Mouse (Mus musculus): ENCODE results near the gene Cryba2. TPM values are rescaled to one million over a fixed set of nuclear protein-coding genes. Genes with fewer than 3 reads are reported as not detected.

Cryba2 gene
- polyA plus RNA-seq, 1 experiment from 2014 or later = not detected

MicroRNA genes within 50 kb of the gene (microRNA counts, 519-probe panel; counts per million panel counts)
- 236 counts per million, percentile 44 among the panel's probes with 10 or more counts for microRNA mmu-miR-375

Small RNA genes within 50 kb of the gene (microRNA-seq; reads per million reads assigned to microRNA genes)
- 1,077 reads per million, percentile 78 among the genes with 10 or more reads in this experiment for gene Mir375

Other genes with a start within 250 kb of the Cryba2 start
- 12.9 and 17.6 TPM in 2 replicates for gene Ttll4, start 231.4 kb downstream of the Cryba2 start, polyA plus RNA-seq (2015; fragmentation: Nextera tagmentation; extraction: Ambion mirVana)
- 15.3 and 19.0 TPM in 2 replicates for gene Cyp27a1, start 179.6 kb downstream of the Cryba2 start, polyA plus RNA-seq (2015; fragmentation: Nextera tagmentation; extraction: Ambion mirVana)
- 0.25 and 0.35 TPM in 2 replicates for gene Prkag3, start 143.9 kb downstream of the Cryba2 start, polyA plus RNA-seq (2015; fragmentation: Nextera tagmentation; extraction: Ambion mirVana)
- 49.1 and 55.5 TPM in 2 replicates for gene Wnt6, start 121.3 kb downstream of the Cryba2 start, polyA plus RNA-seq (2015; fragmentation: Nextera tagmentation; extraction: Ambion mirVana)
- 5.4 and 6.9 TPM in 2 replicates for gene Wnt10a, start 101.6 kb downstream of the Cryba2 start, polyA plus RNA-seq (2015; fragmentation: Nextera tagmentation; extraction: Ambion mirVana)
- 0.10 and 0.14 TPM in 2 replicates for gene Cdk5r2, start 38.2 kb downstream of the Cryba2 start, polyA plus RNA-seq (2015; fragmentation: Nextera tagmentation; extraction: Ambion mirVana)
- not detected in 2 replicates for gene Fev, start 7.7 kb downstream of the Cryba2 start, polyA plus RNA-seq (2015; fragmentation: Nextera tagmentation; extraction: Ambion mirVana)
- 0.07 TPM in 1 of 2 replicates, not detected in the other for gene Cfap65, start 42.5 kb upstream of the Cryba2 start, polyA plus RNA-seq (2015; fragmentation: Nextera tagmentation; extraction: Ambion mirVana)
- gene Ihh, start 58.5 kb upstream of the Cryba2 start, polyA plus RNA-seq (2015; fragmentation: Nextera tagmentation; extraction: Ambion mirVana) = 0.83 and 0.89 TPM in 2 replicates
- 11.2 and 12.7 TPM in 2 replicates for gene Nhej1, start 232.1 kb upstream of the Cryba2 start, polyA plus RNA-seq (2015; fragmentation: Nextera tagmentation; extraction: Ambion mirVana)
- 0.15 and 0.47 TPM in 2 replicates for gene Slc23a3, start 240.7 kb upstream of the Cryba2 start, polyA plus RNA-seq (2015; fragmentation: Nextera tagmentation; extraction: Ambion mirVana)
- gene Cnppd1, start 249.6 kb upstream of the Cryba2 start, polyA plus RNA-seq (2015; fragmentation: Nextera tagmentation; extraction: Ambion mirVana) = 40.5 and 43.8 TPM in 2 replicates
- 39.4 and 45.1 TPM in 2 replicates for gene Retreg2, start 249.6 kb upstream of the Cryba2 start, polyA plus RNA-seq (2015; fragmentation: Nextera tagmentation; extraction: Ambion mirVana)

All from embryonic facial prominence, embryonic 13.5 days (tissue).